Mouse (Mus musculus) midbrain, embryonic 10.5 days (tissue): ENCODE data around the gene Zkscan16. TPM values are rescaled to one million over a fixed set of nuclear protein-coding genes. Genes with fewer than 3 reads are reported as not detected.

ENCODE experiments used
- DNase-seq: peaks from one replicate; pipeline ENCODE4 v3.0.0-alpha.2; 2017; ENCODE audit warnings: low spot score
- H3K27ac ChIP-seq: fragments of 300-500 bp; sonication (generic); replicated peaks from 2 replicates; pipeline ENCODE4 v1.5.1; 2016; ENCODE audit warnings: mild to moderate bottlenecking
- H3K27me3 ChIP-seq: fragments of 300-500 bp; sonication (generic); 2 replicates; pipeline ENCODE4 v1.6.1; 2016; ENCODE audit warnings: low read depth, mild to moderate bottlenecking; ENCODE audit not compliant: poor library complexity, severe bottlenecking
- H3K36me3 ChIP-seq: fragments of 300-500 bp; sonication (generic); 2 replicates; pipeline ENCODE4 v1.6.1; 2016; ENCODE audit warnings: mild to moderate bottlenecking, moderate library complexity
- H3K4me1 ChIP-seq: fragments of 300-500 bp; sonication (generic); 2 replicates; pipeline ENCODE4 v1.6.1; 2016
- H3K4me3 ChIP-seq: fragments of 300-500 bp; sonication (generic); 2 replicates; pipeline ENCODE4 v1.5.1; 2016; ENCODE audit warnings: mild to moderate bottlenecking, moderate library complexity
- H3K9me3 ChIP-seq: fragments of 300-500 bp; sonication (generic); replicated peaks from 2 replicates; pipeline ENCODE4 v1.6.1; 2016; ENCODE audit warnings: mild to moderate bottlenecking
- WGBS: fragments of 180-500 bp; shearing (Covaris S2); methylation state at CpG from one replicate; pipeline ENCODE4 v1.1.7; 2016; 5-methylcytosine and 5-hydroxymethylcytosine counted together
- polyA plus RNA-seq: library from polyadenylated mRNA; unstranded; fragments of >200 nt; fragmentation: Nextera tagmentation; extraction: Ambion mirVana; gene quantifications from 2 replicates; pipeline ENCODE4 v1.2.1, GENCODE M21; 2016

Gene Zkscan16
- polyA plus RNA-seq: 0.67 and 1.1 TPM in 2 replicates

- peaks cover 21% of the 10 kb centered on the region for H3K27me3 ChIP-seq
- peaks cover 17% of the 10 kb centered on the region for H3K4me1 ChIP-seq
- H3K27ac ChIP-seq: peak within 1 kb of the TSS; percentile 84
- no peaks in the 10 kb centered on the region for H3K36me3 ChIP-seq
- peak; percentile 92 for DNase-seq
- peak within 1 kb of the TSS; percentile 73 for H3K4me3 ChIP-seq
- no peaks in the 10 kb centered on the region for H3K9me3 ChIP-seq
- WGBS: 2% methylated on average over 50 of the region's 50 CpGs
Measured at GRCm38 (mm10) chr4:58943420-58944205, at the start of gene Zkscan16. Gene Zkscan16 (plus strand): TSS chr4:58943628.

GRCm38 (mm10) chr4:58894399-58894798, 49.0 kb upstream of the Zkscan16 start:
- Histone ChIP-seq H3K36me3 (no peaks in the 10 kb centered on the region), H3K4me1 (peaks cover 2% of the 10 kb centered on the region; the same call in 1 of the 2 replicates), H3K27ac (no peak overlapping the region), H3K27me3 (no peaks in the 10 kb centered on the region), H3K9me3 (no peaks in the 10 kb centered on the region), H3K4me3 (no peak overlapping the region)
- 88% methylated on average over 7 of the region's 7 CpGs for WGBS
- no peak for DNase-seq

GRCm38 (mm10) chr4:58897436-58897835, 46.0 kb upstream of the Zkscan16 start:
- 79% methylated on average over 4 of the region's 4 CpGs for WGBS
- DNase-seq: no peak
- no peak overlapping the region for H3K27ac ChIP-seq
- H3K4me1 ChIP-seq: peaks cover 2% of the 10 kb centered on the region; the same call in 1 of the 2 replicates
- no peaks in the 10 kb centered on the region for H3K27me3 ChIP-seq
- H3K4me3 ChIP-seq: no peak overlapping the region
- no peaks in the 10 kb centered on the region for H3K36me3 ChIP-seq
- no peaks in the 10 kb centered on the region for H3K9me3 ChIP-seq

GRCm38 (mm10) chr4:58898318-58898717, 45.1 kb upstream of the Zkscan16 start:
- Histone ChIP-seq H3K4me3 (no peak overlapping the region), H3K9me3 (no peaks in the 10 kb centered on the region), H3K4me1 (peaks cover 2% of the 10 kb centered on the region; the same call in 1 of the 2 replicates), H3K27ac (no peak overlapping the region), H3K27me3 (no peaks in the 10 kb centered on the region), H3K36me3 (no peaks in the 10 kb centered on the region)
- DNase-seq: no peak

- whole genome bisulfite sequencing: 93% methylated on average over 1 of the region's 1 CpGs
- DNase-seq: no peak
Measured at GRCm38 (mm10) chr4:58907453-58907852, 36.0 kb upstream of the Zkscan16 start.

GRCm38 (mm10) chr4:58910175-58911068, 33.0 kb upstream of the Zkscan16 start:
- Histone ChIP-seq H3K4me3 (peak overlapping the region; percentile 95), H3K27ac (no peak overlapping the region), H3K9me3 (no peaks in the 10 kb centered on the region), H3K36me3 (no peaks in the 10 kb centered on the region), H3K4me1 (peaks cover 19% of the 10 kb centered on the region), H3K27me3 (peaks cover 15% of the 10 kb centered on the region)
- 39% methylated on average over 16 of the region's 16 CpGs for WGBS
- no peak for DNase-seq

More at GRCm38 (mm10) chr4:58907453-58907852, 36.0 kb upstream of the Zkscan16 start:
- Histone ChIP-seq H3K9me3 (no peaks in the 10 kb centered on the region), H3K4me3 (no peak overlapping the region), H3K36me3 (no peaks in the 10 kb centered on the region), H3K4me1 (peaks cover 11% of the 10 kb centered on the region), H3K27ac (no peak overlapping the region), H3K27me3 (no peaks in the 10 kb centered on the region)

GRCm38 (mm10) chr4:58911069-58911830, 32.2 kb upstream of the Zkscan16 start:
- H3K36me3 ChIP-seq: no peaks in the 10 kb centered on the region
- peaks cover 15% of the 10 kb centered on the region for H3K27me3 ChIP-seq
- peak; percentile 78 for DNase-seq
- H3K4me1 ChIP-seq: peaks cover 19% of the 10 kb centered on the region
- under 1% methylated on average over 56 of the region's 56 CpGs for WGBS
- H3K4me3 ChIP-seq: peak overlapping the region; percentile 95
- peak overlapping the region; percentile 99 for H3K27ac ChIP-seq
- H3K9me3 ChIP-seq: no peaks in the 10 kb centered on the region

- peak overlapping the region; percentile 95 for H3K4me3 ChIP-seq
- peak overlapping the region; percentile 99 for H3K27ac ChIP-seq
- H3K4me1 ChIP-seq: peaks cover 19% of the 10 kb centered on the region
- peaks cover 15% of the 10 kb centered on the region for H3K27me3 ChIP-seq
- DNase-seq: peak; percentile 86
- H3K36me3 ChIP-seq: no peaks in the 10 kb centered on the region
- no peaks in the 10 kb centered on the region for H3K9me3 ChIP-seq
- under 1% methylated on average over 124 of the region's 126 CpGs for WGBS
Measured at GRCm38 (mm10) chr4:58911831-58912628, 31.4 kb upstream of the Zkscan16 start.

- Histone ChIP-seq H3K27ac (peak within 1 kb of the TSS; percentile 99), H3K36me3 (no peaks in the 10 kb centered on the region), H3K4me3 (peak within 1 kb of the TSS; percentile 95), H3K27me3 (peaks cover 15% of the 10 kb centered on the region), H3K9me3 (no peaks in the 10 kb centered on the region), H3K4me1 (peaks cover 19% of the 10 kb centered on the region)
- DNase-seq: no peak
- WGBS: 5% methylated on average over 42 of the region's 43 CpGs
Measured at GRCm38 (mm10) chr4:58912629-58913335, 30.6 kb upstream of the Zkscan16 start, which contains the start of gene Ecpas. Gene Ecpas (minus strand): TSS chr4:58912749.

GRCm38 (mm10) chr4:58913336-58914026, 29.9 kb upstream of the Zkscan16 start:
- H3K27me3 ChIP-seq: peaks cover 15% of the 10 kb centered on the region
- H3K4me3 ChIP-seq: peak overlapping the region; percentile 95
- 50% methylated on average over 3 of the region's 3 CpGs for WGBS
- H3K27ac ChIP-seq: peak overlapping the region; percentile 99; the same call in 1 of the 2 replicates
- H3K36me3 ChIP-seq: no peaks in the 10 kb centered on the region
- H3K9me3 ChIP-seq: no peaks in the 10 kb centered on the region
- DNase-seq: no peak
- H3K4me1 ChIP-seq: peaks cover 19% of the 10 kb centered on the region
